Mouse (Mus musculus) heart, adult 9 months (tissue): ENCODE measurements at regions not wholly inside any gene's neighbourhood (a gene's known extent, or its start where the extent isn't known, plus 50 kb on each side); places are given as distances from the start of the nearest gene placed in this dataset.

Source experiments
- DNase-seq, 2 experiments: peaks; one replicate each; pipeline ENCODE4 v3.0.0; 2022; ENCODE audit warnings: low spot score in 2 of 2

- no peak for DNase-seq
These were observed 186.6 kb upstream of the Sp8 start for GRCm38 (mm10) chr12:118659240-118660120.

GRCm38 (mm10) chr12:118650483-118651160 lies 195.5 kb upstream of the Sp8 start:
- DNase-seq, result no peak

- no peak for DNase-seq
These were observed 196.7 kb upstream of the Sp8 start for GRCm38 (mm10) chr12:118649323-118649973.

GRCm38 (mm10) chr12:118648673-118649072 lies 197.5 kb upstream of the Sp8 start:
- DNase-seq, result no peak

- DNase-seq, result no peak
These were observed 198.7 kb upstream of the Sp8 start for GRCm38 (mm10) chr12:118647270-118648042.

GRCm38 (mm10) chr12:118640925-118641324 lies 205.2 kb upstream of the Sp8 start:
- DNase-seq, result no peak

- DNase-seq, result no peak
These were observed 208.9 kb upstream of the Sp8 start for GRCm38 (mm10) chr12:118637214-118637613.

- DNase-seq, result no peak
These were observed 210.7 kb upstream of the Sp8 start for GRCm38 (mm10) chr12:118635456-118635855.

- no peak for DNase-seq
These were observed 215.8 kb upstream of the Sp8 start for GRCm38 (mm10) chr12:118630373-118630772.

- DNase-seq, result no peak
These were observed 224.2 kb upstream of the Sp8 start for GRCm38 (mm10) chr12:118621697-118622485.

- DNase-seq, result peak; percentile 11 to 22
These were observed 225.1 kb upstream of the Sp8 start for GRCm38 (mm10) chr12:118620847-118621636.

GRCm38 (mm10) chr12:118597015-118597414 lies 249.1 kb upstream of the Sp8 start:
- no peak for DNase-seq

- DNase-seq, result no peak
These were observed 251.2 kb upstream of the Sp8 start for GRCm38 (mm10) chr12:118594781-118595574.

GRCm38 (mm10) chr12:118583829-118584628 lies 262.1 kb upstream of the Sp8 start:
- peak in 1 of 2 experiments; percentile 1 for DNase-seq

GRCm38 (mm10) chr12:118569811-118570210 lies 268.6 kb upstream of the Sp4 start:
- peak; percentile 22 to 25 for DNase-seq

GRCm38 (mm10) chr12:118566681-118567080 lies 265.4 kb upstream of the Sp4 start:
- DNase-seq, result no peak

GRCm38 (mm10) chr12:118564394-118565112 lies 263.3 kb upstream of the Sp4 start:
- DNase-seq, result peak in 1 of 2 experiments; percentile 1

GRCm38 (mm10) chr12:118562226-118562625 lies 261.0 kb upstream of the Sp4 start:
- DNase-seq, result no peak
